Mouse (Mus musculus): ENCODE results near the gene Ccdc69. TPM values are rescaled to one million over a fixed set of nuclear protein-coding genes. Genes with fewer than 3 reads are reported as not detected.
A peak's percentile ranks its signal among the peaks of the same experiment; 100 is the strongest.

Gene Ccdc69
- polyA plus RNA-seq, 1 experiment from 2014 or later, result not detected

DNA sequence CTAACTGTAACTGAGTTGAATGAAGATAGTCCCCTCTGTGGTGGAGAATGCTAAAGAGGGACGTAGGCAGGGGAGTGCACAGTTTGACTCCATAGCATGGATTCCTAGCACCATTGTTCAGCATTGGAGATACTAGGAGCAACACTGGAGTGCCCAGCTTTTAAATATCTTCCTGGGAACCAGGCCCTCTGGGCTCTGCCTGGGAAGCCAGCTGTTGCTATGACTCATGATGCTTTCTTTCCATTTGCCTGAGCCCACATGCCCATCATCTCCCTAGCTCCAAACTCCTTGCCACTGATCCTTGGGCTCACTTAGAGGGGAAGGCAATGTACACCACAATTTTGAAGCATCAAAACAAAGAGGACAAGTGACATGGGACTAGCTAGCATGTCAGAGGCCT lies 61.2 kb downstream of the Ccdc69 start:
- no peak for ATAC-seq (ENCODE audit: low read depth)
- WGBS, result 52% methylated on average over 1 of the region's 1 CpGs
- no peak overlapping the region for H3K27ac ChIP-seq (ENCODE audit: low read depth, low read length)

GRCm38 (mm10) chr11:55015831-55016241 lies 62.1 kb downstream of the Ccdc69 start:
- Histone ChIP-seq H3K4me1 (ENCODE audit: control insufficient read depth, insufficient read depth, low read length) (no peaks in the 10 kb centered on the region), H3K9me3 (ENCODE audit: control insufficient read depth, low read length) (no peaks in the 10 kb centered on the region), H3K27me3 (ENCODE audit: control insufficient read depth, insufficient read depth, low read length) (no peaks in the 10 kb centered on the region), H3K9ac (replicated peaks; ENCODE audit: low read depth, low read length) (no peak overlapping the region), H3K36me3 (ENCODE audit: control insufficient read depth, insufficient read depth, low read length) (no peaks in the 10 kb centered on the region), H3K4me3 (ENCODE audit: low read depth, low read length) (no peak overlapping the region), H3K27ac (ENCODE audit: low read depth, low read length) (peak overlapping the region; percentile 58), H3K4me2 (ENCODE audit: low read depth, low read length) (no peak overlapping the region)
- 71% methylated on average over 9 of the region's 9 CpGs for WGBS
- peak; percentile 61; the same call in 1 of the 2 replicates for ATAC-seq (ENCODE audit: low read depth)

More for the DNA sequence above, 61.2 kb downstream of the Ccdc69 start:
- no peak overlapping the region for H3K4me3 ChIP-seq (ENCODE audit: low read depth, low read length)
- no peak overlapping the region for H3K4me2 ChIP-seq (ENCODE audit: low read depth, low read length)
- no peaks in the 10 kb centered on the region for H3K9me3 ChIP-seq (ENCODE audit: control insufficient read depth, low read length)
- no peaks in the 10 kb centered on the region for H3K36me3 ChIP-seq (ENCODE audit: control insufficient read depth, insufficient read depth, low read length)
- no peaks in the 10 kb centered on the region for H3K27me3 ChIP-seq (ENCODE audit: control insufficient read depth, insufficient read depth, low read length)
- H3K4me1 ChIP-seq (ENCODE audit: control insufficient read depth, insufficient read depth, low read length), result peaks cover 4% of the 10 kb centered on the region; the same call in 1 of the 2 replicates
- H3K9ac ChIP-seq (replicated peaks; ENCODE audit: low read depth, low read length), result no peak overlapping the region

DNA sequence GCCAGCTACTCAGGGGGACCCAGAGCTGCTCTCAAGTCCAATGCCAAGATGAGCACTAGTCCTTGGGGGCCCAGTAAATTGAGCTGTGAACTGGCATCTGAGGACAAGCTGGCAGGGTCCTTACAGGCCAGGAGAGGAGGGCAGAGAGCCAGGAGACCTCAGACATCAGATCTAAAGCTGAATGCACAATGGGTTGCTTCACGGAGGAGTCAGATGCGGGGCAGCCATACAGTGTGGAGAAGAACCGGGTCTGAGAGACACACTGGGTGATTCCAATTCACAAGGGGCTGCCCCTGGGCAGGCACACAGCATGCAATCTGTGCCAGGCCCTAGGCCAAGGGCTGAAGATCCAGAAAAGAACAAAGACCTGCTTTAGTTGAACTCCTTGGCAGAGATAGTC lies 62.7 kb downstream of the Ccdc69 start:
- Histone ChIP-seq H3K4me2 (ENCODE audit: low read depth, low read length) (no peak overlapping the region), H3K27ac (ENCODE audit: low read depth, low read length) (peak overlapping the region; percentile 18; the same call in 1 of the 2 replicates), H3K27me3 (ENCODE audit: control insufficient read depth, insufficient read depth, low read length) (no peaks in the 10 kb centered on the region), H3K4me3 (ENCODE audit: low read depth, low read length) (no peak overlapping the region), H3K9me3 (ENCODE audit: control insufficient read depth, low read length) (no peaks in the 10 kb centered on the region), H3K9ac (replicated peaks; ENCODE audit: low read depth, low read length) (no peak overlapping the region), H3K4me1 (ENCODE audit: control insufficient read depth, insufficient read depth, low read length) (no peaks in the 10 kb centered on the region), H3K36me3 (ENCODE audit: control insufficient read depth, insufficient read depth, low read length) (no peaks in the 10 kb centered on the region)
- WGBS, result 45% methylated on average over 3 of the region's 3 CpGs
- peak; percentile 69; the same call in 1 of the 2 replicates for ATAC-seq (ENCODE audit: low read depth)

GRCm38 (mm10) chr11:55013802-55014201 lies 64.1 kb downstream of the Ccdc69 start:
- no peaks in the 10 kb centered on the region for H3K36me3 ChIP-seq (ENCODE audit: control insufficient read depth, insufficient read depth, low read length)
- H3K27ac ChIP-seq (ENCODE audit: low read depth, low read length), result no peak overlapping the region
- H3K9ac ChIP-seq (replicated peaks; ENCODE audit: low read depth, low read length), result no peak overlapping the region
- no peaks in the 10 kb centered on the region for H3K27me3 ChIP-seq (ENCODE audit: control insufficient read depth, insufficient read depth, low read length)
- no peaks in the 10 kb centered on the region for H3K4me1 ChIP-seq (ENCODE audit: control insufficient read depth, insufficient read depth, low read length)
- 77% methylated on average over 6 of the region's 6 CpGs for WGBS
- H3K4me2 ChIP-seq (ENCODE audit: low read depth, low read length), result no peak overlapping the region
- no peaks in the 10 kb centered on the region for H3K9me3 ChIP-seq (ENCODE audit: control insufficient read depth, low read length)
- H3K4me3 ChIP-seq (ENCODE audit: low read depth, low read length), result no peak overlapping the region
- no peak for ATAC-seq (ENCODE audit: low read depth)

- no peak overlapping the region for H3K27ac ChIP-seq (ENCODE audit: low read depth, low read length)
- ATAC-seq (ENCODE audit: low read depth), result no peak
- no peak overlapping the region for H3K4me2 ChIP-seq (ENCODE audit: low read depth, low read length)
- no peaks in the 10 kb centered on the region for H3K4me1 ChIP-seq (ENCODE audit: control insufficient read depth, insufficient read depth, low read length)
- WGBS, result 70% methylated on average over 5 of the region's 5 CpGs
- H3K36me3 ChIP-seq (ENCODE audit: control insufficient read depth, insufficient read depth, low read length), result no peaks in the 10 kb centered on the region
- no peak overlapping the region for H3K9ac ChIP-seq (replicated peaks; ENCODE audit: low read depth, low read length)
- H3K4me3 ChIP-seq (ENCODE audit: low read depth, low read length), result no peak overlapping the region
- no peaks in the 10 kb centered on the region for H3K27me3 ChIP-seq (ENCODE audit: control insufficient read depth, insufficient read depth, low read length)
- H3K9me3 ChIP-seq (ENCODE audit: control insufficient read depth, low read length), result no peaks in the 10 kb centered on the region
These were observed 65.1 kb downstream of the Ccdc69 start for GRCm38 (mm10) chr11:55012551-55013521.

DNA sequence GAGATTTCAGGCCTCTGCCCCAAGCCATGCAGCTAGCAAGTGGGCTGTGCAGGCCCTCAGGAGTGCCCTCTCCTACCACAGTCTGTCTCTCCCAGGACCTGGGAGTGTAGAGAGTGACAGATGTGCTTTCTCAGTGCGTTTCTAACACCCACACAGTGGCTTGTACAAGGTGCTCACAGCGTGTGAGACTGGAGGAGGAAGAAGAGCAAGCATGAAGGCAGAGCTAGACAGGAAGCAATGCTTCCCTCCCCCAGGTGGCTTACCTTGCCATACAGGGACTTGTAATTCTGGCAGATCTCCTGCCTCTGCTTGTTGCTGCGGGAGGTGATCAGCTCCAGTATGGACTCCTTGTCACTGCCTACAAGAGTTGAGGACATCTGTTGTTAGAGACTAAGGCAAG lies 66.5 kb downstream of the Ccdc69 start:
- 91% methylated on average over 3 of the region's 3 CpGs for WGBS

GRCm38 (mm10) chr11:55008230-55008629 lies 69.7 kb downstream of the Ccdc69 start:
- H3K9me3 ChIP-seq (ENCODE audit: control insufficient read depth, low read length), result no peaks in the 10 kb centered on the region
- H3K4me1 ChIP-seq (ENCODE audit: control insufficient read depth, insufficient read depth, low read length), result no peaks in the 10 kb centered on the region
- H3K27ac ChIP-seq (ENCODE audit: low read depth, low read length), result no peak overlapping the region
- 86% methylated on average over 6 of the region's 6 CpGs for WGBS
- no peak overlapping the region for H3K9ac ChIP-seq (replicated peaks; ENCODE audit: low read depth, low read length)
- H3K36me3 ChIP-seq (ENCODE audit: control insufficient read depth, insufficient read depth, low read length), result no peaks in the 10 kb centered on the region
- H3K27me3 ChIP-seq (ENCODE audit: control insufficient read depth, insufficient read depth, low read length), result no peaks in the 10 kb centered on the region
- no peak overlapping the region for H3K4me2 ChIP-seq (ENCODE audit: low read depth, low read length)
- ATAC-seq (ENCODE audit: low read depth), result no peak
- no peak overlapping the region for H3K4me3 ChIP-seq (ENCODE audit: low read depth, low read length)

More for the DNA sequence above, 66.5 kb downstream of the Ccdc69 start:
- Histone ChIP-seq H3K4me3 (ENCODE audit: low read depth, low read length) (no peak overlapping the region), H3K27ac (ENCODE audit: low read depth, low read length) (no peak overlapping the region), H3K4me2 (ENCODE audit: low read depth, low read length) (no peak overlapping the region), H3K27me3 (ENCODE audit: control insufficient read depth, insufficient read depth, low read length) (no peaks in the 10 kb centered on the region), H3K36me3 (ENCODE audit: control insufficient read depth, insufficient read depth, low read length) (no peaks in the 10 kb centered on the region), H3K9me3 (ENCODE audit: control insufficient read depth, low read length) (no peaks in the 10 kb centered on the region), H3K4me1 (ENCODE audit: control insufficient read depth, insufficient read depth, low read length) (no peaks in the 10 kb centered on the region), H3K9ac (replicated peaks; ENCODE audit: low read depth, low read length) (no peak overlapping the region)
- no peak for ATAC-seq (ENCODE audit: low read depth)

- WGBS, result 85% methylated on average over 5 of the region's 5 CpGs
- H3K4me2 ChIP-seq (ENCODE audit: low read depth, low read length), result no peak overlapping the region
- H3K27me3 ChIP-seq (ENCODE audit: control insufficient read depth, insufficient read depth, low read length), result no peaks in the 10 kb centered on the region
- ATAC-seq (ENCODE audit: low read depth), result no peak
- H3K4me1 ChIP-seq (ENCODE audit: control insufficient read depth, insufficient read depth, low read length), result no peaks in the 10 kb centered on the region
- no peaks in the 10 kb centered on the region for H3K9me3 ChIP-seq (ENCODE audit: control insufficient read depth, low read length)
- no peak overlapping the region for H3K9ac ChIP-seq (replicated peaks; ENCODE audit: low read depth, low read length)
- H3K27ac ChIP-seq (ENCODE audit: low read depth, low read length), result no peak overlapping the region
- no peaks in the 10 kb centered on the region for H3K36me3 ChIP-seq (ENCODE audit: control insufficient read depth, insufficient read depth, low read length)
- no peak overlapping the region for H3K4me3 ChIP-seq (ENCODE audit: low read depth, low read length)
These were observed 72.2 kb downstream of the Ccdc69 start for GRCm38 (mm10) chr11:55005684-55006083.

- H3K9me3 ChIP-seq (ENCODE audit: control insufficient read depth, low read length), result no peaks in the 10 kb centered on the region
- no peak overlapping the region for H3K4me2 ChIP-seq (ENCODE audit: low read depth, low read length)
- no peak overlapping the region for H3K27ac ChIP-seq (ENCODE audit: low read depth, low read length)
- no peak for ATAC-seq (ENCODE audit: low read depth)
- no peaks in the 10 kb centered on the region for H3K27me3 ChIP-seq (ENCODE audit: control insufficient read depth, insufficient read depth, low read length)
- 91% methylated on average over 7 of the region's 7 CpGs for whole genome bisulfite sequencing
- H3K4me3 ChIP-seq (ENCODE audit: low read depth, low read length), result no peak overlapping the region
- no peak overlapping the region for H3K9ac ChIP-seq (replicated peaks; ENCODE audit: low read depth, low read length)
- no peaks in the 10 kb centered on the region for H3K4me1 ChIP-seq (ENCODE audit: control insufficient read depth, insufficient read depth, low read length)
- no peaks in the 10 kb centered on the region for H3K36me3 ChIP-seq (ENCODE audit: control insufficient read depth, insufficient read depth, low read length)
These were observed 72.9 kb downstream of the Ccdc69 start for GRCm38 (mm10) chr11:55004970-55005502.

All from neural tube, embryonic 14.5 days (tissue).